ENCODE assay signal across 21 mouse cellular contexts in genomic region chrX:134923675-134924424, GRCm38 (mm10). TPM values are rescaled to one million over a fixed set of nuclear protein-coding genes. Genes with fewer than 3 reads are reported as not detected.
DNase-seq lines count a peak whose midpoint lies in the region; ATAC-seq and TF ChIP-seq lines count a peak whose summit lies in the region.
"Had no signal": no experiment of that assay in that cellular context is flagged by ENCODE, and none has a peak within 500 bp of the region (broad histone marks: within the 10 kb centered on the region; RNA-seq: fewer than 3 reads in every experiment).

No protein-coding gene starts in this region.

- H3K36me3 ChIP-seq in intestine, postnatal 0 days (ENCODE audit: control insufficient read depth, insufficient read depth) = no peaks in the 10 kb centered on the region
- H3K36me3 ChIP-seq: G1E; heart, embryonic 13.5 days; limb, embryonic 13.5 days; liver, embryonic 15.5 days had no signal

- H3K27ac ChIP-seq in intestine, postnatal 0 days (ENCODE audit: low read depth, low read length) = no peak overlapping the region
- H3K27ac ChIP-seq: heart, embryonic 13.5 days; layer of hippocampus, adult 2 months; left cerebral cortex, adult 2 months; limb, embryonic 13.5 days; liver, embryonic 15.5 days; macrophage had no signal

- no peaks in the 10 kb centered on the region for H3K27me3 ChIP-seq in intestine, postnatal 0 days (replicated peaks; ENCODE audit: control insufficient read depth, insufficient read depth, low read length)
- H3K27me3 ChIP-seq: heart, embryonic 13.5 days had no signal

- ATAC-seq in intestine, postnatal 0 days = no peak
- ATAC-seq: CD4-positive, CD25-positive, alpha-beta regulatory T cell, adult 4 months had no signal

- no peak for TF ChIP-seq CTCF in intestine, postnatal 0 days (IDR thresholded peaks at IDR 0.05; ENCODE audit: low read depth)

- WGBS in intestine, postnatal 0 days = 58% methylated on average over 7 of the region's 7 CpGs

- H3K4me1 ChIP-seq in intestine, postnatal 0 days (replicated peaks; ENCODE audit: control insufficient read depth, insufficient read depth, low read length) = no peaks in the 10 kb centered on the region
- H3K4me1 ChIP-seq: heart, embryonic 13.5 days; limb, embryonic 13.5 days; liver, embryonic 15.5 days had no signal

- H3K4me3 ChIP-seq in intestine, postnatal 0 days (ENCODE audit: low read depth, low read length) = no peak overlapping the region
- H3K4me3 ChIP-seq: heart, embryonic 13.5 days; layer of hippocampus, adult 2 months; left cerebral cortex, adult 2 months; limb, embryonic 13.5 days; liver, embryonic 15.5 days had no signal

- H3K9me3 ChIP-seq in intestine, postnatal 0 days (ENCODE audit: control insufficient read depth) = no peaks in the 10 kb centered on the region
- H3K9me3 ChIP-seq: G1E; heart, embryonic 13.5 days; limb, embryonic 13.5 days; liver, embryonic 15.5 days had no signal

- peak; percentile 13 to 30 for DNase-seq in cerebellum, postnatal 10 days
- no peak for DNase-seq in cerebellum, adult 8-10 months
- DNase-seq in left cerebral cortex, postnatal 4 days = peak; percentile 31
- no peak for DNase-seq in left cerebral cortex, adult 9 months (ENCODE audit: low spot score in 2 of 2)
- DNase-seq in testis, postnatal 14 days (ENCODE audit: low spot score) = peak; percentile 4
- no peak for DNase-seq in testis, postnatal 10 days (ENCODE audit: low spot score)
- DNase-seq in heart, adult 9 months (ENCODE audit: low spot score in 2 of 2) = no peak
- DNase-seq: cerebellum, postnatal 25 days; heart, postnatal 36 days; kidney, adult 18-20 months; kidney, postnatal 10 days had no signal

- no peak overlapping the region for H3K9ac ChIP-seq in intestine, postnatal 0 days (ENCODE audit: low read depth, low read length)
- H3K9ac ChIP-seq: heart, embryonic 13.5 days; limb, embryonic 13.5 days; liver, embryonic 15.5 days had no signal

- intact Hi-C loops in left cerebral cortex, postnatal 4 days (cut with DNase I) = loop anchor here (5.0 kb wide), 1 partner anchor 187 kb away; no protein-coding TSS in a partner anchor

- no peak overlapping the region for H3K4me2 ChIP-seq in intestine, postnatal 0 days (replicated peaks; ENCODE audit: low read depth)
- H3K4me2 ChIP-seq: heart, embryonic 13.5 days; limb, embryonic 13.5 days; liver, embryonic 15.5 days had no signal

RNA-seq across cellular contexts. Expression of gene Nxf2, which starts 40.7 kb away (rescaled TPM):
- total RNA-seq in left cerebral cortex, postnatal 4 days (2021) = under 1 TPM; 0.14 to 0.20 TPM
- polyA plus RNA-seq in intestine, postnatal 0 days (2015; fragmentation: Nextera tagmentation; extraction: Ambion mirVana) = 0.12 TPM in 2 replicates
- total RNA-seq: adrenal gland, adult 18-20 months; G1E; left cerebral cortex, adult 2 months had no signal
- polyA plus RNA-seq: G1E had no signal

Comparison
In these comparisons a context has a peak if more than half of its experiments do, and no peak if none do; other contexts are left out.
1. DNase-seq: peak in cerebellum, postnatal 10 days (2 of 2), left cerebral cortex, postnatal 4 days (single experiment) and testis, postnatal 14 days (single experiment); none in cerebellum, adult 8-10 months (single experiment), left cerebral cortex, adult 9 months (0 of 2), testis, postnatal 10 days (single experiment) and heart, adult 9 months (0 of 2).